Mouse (Mus musculus) urinary bladder, adult 2 months (tissue): ENCODE measurements around the gene Nhlrc2. TPM values are rescaled to one million over a fixed set of nuclear protein-coding genes. Genes with fewer than 3 reads are reported as not detected.
"Not testable (repeated sequence)": the region's sequence is repeated elsewhere in the genome, so short reads cannot be mapped to it uniquely, and the experiment has no call there.

ENCODE experiments used
- DNase-seq: peaks from one replicate; pipeline ENCODE4 v3.0.0; 2022; ENCODE audit warnings: low spot score
- polyA plus RNA-seq: library from polyadenylated mRNA; depleted of rRNA; stranded (reverse); fragments of >200 nt; gene quantifications from 2 replicates; pipeline ENCODE4 v1.2.3, GENCODE M21; 2012; rRNA removed

Gene Nhlrc2
- polyA plus RNA-seq, result 12.1 and 12.7 TPM in 2 replicates

DNA sequence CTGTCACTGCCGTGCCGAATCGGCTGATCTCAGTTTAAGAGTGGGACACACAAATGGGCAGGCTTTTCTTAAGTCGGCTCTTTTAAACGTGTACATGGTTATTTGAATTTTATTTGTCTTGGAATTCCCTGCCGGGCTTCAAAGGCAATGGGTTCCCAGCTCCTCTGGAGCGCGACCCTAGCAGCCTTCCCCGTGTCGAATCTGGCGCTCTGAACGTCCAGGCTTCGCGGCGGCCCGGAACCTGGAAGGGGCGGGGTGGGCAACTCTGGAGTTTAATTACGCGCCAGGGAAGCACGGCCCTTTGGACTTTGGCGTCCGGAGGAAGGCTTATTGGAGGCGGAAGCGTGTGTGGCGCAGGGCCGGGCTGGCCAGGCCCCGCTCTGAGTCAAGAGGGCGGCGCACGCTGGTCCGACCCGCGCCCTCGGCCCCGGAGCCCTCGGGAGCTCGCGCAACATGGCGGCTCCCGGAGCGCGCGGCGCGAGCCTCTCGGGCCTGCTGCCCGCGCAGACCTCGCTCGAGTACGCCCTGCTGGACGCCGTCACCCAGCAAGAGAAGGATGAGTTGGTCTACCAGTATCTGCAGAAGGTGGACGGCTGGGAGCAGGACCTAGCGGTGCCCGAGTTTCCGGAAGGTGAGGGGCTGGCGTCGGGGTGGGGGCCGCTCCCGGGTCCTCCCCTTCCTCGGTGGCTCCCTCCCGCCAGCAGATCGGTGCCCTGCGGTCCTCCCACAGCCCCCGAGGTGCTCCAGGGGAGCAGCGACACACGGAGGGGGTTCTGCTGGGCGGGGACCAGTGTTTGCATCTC is at the start of gene Nhlrc2:
Nhlrc2 (plus strand) TSS at position 32 of the 803 bp plus-strand sequence.
- peak; percentile 83 for DNase-seq

DNA sequence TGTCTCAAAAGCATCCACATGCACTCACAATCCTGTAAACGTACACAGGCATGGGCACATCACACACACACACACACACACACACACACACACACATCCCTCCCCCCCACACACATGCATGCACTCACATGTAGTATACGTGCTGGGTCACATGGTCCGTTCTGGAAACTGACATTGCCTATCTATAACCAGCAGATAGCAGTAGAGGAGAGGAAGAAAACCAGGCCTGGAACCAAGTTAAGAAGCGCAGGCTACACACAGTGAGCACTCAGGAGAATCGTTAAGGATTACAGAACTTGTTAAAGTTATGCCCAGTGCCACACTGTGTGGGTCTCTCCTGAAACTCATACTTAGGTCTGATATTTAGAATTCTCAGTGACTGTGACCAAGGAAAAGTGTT is 45.0 kb upstream of the Nhlrc2 start:
- not testable (repeated sequence) for DNase-seq

DNA sequence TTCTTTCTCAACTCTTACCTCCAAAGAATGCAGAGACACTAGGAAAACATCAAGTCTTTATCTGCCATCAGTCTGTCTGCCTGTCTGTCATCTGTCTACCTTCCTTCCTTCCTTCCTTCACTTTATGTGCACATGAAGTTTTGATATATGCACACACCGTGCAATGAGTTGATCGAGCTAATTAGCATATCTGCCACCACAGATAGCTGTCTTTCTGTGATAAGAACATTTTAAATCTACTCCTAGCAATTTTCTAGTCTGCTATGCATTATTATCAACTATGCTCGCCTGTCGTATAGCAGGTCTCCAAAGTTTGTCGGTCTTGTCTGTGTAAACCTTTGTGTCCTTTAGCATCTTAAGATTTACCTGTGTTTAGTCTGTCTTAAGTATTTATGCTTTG is 44.5 kb upstream of the Nhlrc2 start:
- not testable (repeated sequence) for DNase-seq

DNA sequence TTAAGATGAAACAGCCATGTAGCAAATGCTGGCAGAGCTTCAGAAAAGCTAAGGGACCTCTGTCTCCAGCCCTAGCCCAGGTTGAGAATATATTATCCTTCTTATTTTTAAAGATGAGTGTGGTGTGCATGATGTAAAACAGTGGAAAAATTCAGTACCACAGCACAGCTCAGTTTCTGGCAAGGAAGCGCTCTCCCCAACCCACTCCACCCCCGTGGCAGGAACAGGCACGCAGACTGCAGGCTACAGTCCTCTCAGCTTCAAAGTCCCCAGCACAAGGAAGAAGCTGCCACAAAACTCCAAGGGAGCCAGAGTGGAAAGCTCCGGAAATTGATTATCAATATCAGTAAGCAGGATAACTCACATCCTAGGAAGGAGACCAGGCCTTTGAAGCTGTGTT is 36.9 kb upstream of the Nhlrc2 start:
- not testable (repeated sequence) for DNase-seq

DNA sequence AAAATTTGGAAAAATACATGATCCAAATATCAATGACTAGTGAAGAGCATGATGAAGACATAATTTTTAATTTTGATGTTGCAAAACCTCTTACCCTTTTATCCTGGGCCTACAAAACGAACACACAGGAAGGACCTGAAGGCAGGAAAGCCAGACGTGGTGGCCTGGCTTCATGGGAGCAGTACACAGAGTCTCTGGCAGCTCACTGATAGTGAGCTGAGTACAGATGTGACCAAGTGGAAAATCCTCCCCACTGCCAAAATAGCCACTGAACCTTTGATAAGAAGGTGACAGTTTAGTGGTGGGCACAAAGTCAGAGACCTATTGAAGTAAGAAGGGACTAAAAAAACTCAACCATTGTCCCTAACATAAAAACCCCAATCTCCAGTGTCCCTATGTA is 34.5 kb upstream of the Nhlrc2 start:
- DNase-seq, result not testable (repeated sequence)

DNA sequence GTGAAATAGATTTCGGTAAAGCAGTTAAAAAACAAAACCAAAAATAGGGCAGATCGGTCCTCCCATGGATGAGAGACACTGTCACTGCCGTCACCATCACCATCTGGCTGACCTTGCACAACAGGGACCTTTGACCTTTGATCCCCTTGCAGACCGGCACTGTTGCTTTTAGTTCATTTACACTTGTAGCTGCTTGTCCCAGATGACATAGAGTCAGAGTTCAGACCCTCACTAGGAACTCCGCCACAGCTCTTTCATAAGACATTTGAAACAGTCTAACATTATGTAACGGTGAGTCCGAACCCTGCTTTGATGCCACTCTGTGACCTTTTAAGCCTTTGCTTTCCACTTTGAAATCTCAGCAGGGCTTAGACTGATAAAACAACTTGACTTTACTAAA is 28.7 kb upstream of the Nhlrc2 start:
- DNase-seq, result not testable (repeated sequence)

DNA sequence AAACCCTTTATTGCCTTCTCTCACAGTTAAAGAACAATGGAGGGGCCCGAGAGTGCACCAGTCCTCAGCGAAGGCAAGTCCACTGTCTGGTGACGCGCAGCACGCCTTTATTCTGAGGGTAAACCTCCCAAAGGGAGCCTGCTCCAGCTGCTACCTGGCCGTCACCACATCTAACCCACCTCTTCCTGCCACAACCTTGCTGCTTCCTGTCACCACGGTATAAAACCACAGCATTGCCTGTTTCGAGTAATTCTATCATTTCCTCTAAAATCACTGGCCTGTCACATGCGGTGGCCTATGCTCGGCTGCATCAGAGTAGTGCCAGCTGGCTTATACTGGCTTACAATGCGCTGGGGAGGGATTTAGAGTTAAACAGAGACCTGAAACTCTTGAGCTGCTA is 17.5 kb upstream of the Nhlrc2 start:
- not testable (repeated sequence) for DNase-seq

DNA sequence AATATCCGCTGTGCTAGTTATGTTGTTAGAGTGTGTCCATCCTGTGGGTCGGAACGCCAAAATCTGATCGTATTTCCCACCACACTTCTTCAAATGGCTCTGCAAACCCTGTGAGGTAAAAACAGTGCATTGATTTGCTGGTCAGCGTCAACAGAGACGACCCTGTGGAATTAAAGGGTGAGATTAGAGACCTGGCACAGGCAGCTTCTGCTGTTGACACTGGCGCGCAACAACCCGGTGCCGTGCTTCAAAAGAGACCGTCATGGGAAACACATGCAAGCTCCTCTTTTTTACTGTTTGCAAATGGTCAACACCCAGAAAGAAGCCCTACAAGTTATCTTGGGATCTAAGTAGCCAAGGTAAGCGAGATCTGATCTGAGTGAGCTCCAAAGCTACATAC is 16.8 kb upstream of the Nhlrc2 start:
- no peak for DNase-seq

DNA sequence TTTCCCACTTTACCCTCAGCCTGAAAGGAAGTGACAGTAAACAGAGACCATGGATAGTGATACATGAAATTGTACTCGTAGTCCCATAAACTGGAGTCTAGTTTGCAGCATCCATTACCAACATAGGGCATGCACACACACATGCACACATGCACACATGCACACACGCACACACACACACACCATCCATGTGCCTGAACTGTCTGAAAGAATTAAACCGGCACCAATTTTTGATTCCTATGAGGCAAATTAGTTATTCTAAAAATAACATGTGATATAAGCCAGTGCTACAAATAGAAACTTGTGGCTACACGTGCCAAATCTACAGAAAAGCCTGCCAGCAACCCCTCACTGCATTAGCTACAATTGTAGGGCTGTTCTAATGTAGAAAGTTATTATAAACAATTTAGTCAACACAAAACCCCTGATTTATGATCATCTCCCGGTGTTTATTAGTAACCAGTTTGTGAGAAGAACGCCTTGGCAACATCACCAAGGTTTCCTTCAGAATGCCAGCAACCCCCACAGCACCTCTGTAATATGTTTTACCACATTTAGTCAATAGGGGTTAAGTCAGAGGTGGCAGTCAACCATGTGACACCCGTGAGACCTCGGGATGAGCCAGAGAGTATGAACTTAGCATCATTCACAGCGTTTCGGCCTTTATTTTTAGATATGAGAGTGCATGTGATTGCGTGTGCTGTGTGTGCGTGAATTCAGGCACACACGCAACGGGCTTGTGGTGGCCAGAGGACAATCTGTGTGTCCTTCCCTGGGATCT is 14.6 kb upstream of the Nhlrc2 start:
- DNase-seq, result no peak

DNA sequence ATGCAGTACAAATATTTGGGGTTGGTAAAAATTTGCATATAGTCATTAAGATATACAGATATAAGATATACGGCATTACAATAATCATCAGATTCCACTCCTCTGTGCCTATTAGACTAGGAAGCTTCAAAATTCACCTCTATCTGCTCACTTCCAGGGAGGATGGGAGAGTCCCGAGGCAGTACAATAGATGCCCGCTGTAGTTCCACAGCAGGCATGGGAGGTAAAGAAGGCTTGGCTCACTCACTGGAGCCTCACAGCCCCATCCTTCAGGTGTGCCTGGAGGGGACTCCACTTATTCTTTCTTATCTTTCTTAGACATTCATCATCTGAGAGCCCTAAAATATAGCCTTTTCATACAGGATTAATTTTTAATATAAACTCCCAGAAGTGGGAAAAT is 13.7 kb upstream of the Nhlrc2 start:
- no peak for DNase-seq

DNA sequence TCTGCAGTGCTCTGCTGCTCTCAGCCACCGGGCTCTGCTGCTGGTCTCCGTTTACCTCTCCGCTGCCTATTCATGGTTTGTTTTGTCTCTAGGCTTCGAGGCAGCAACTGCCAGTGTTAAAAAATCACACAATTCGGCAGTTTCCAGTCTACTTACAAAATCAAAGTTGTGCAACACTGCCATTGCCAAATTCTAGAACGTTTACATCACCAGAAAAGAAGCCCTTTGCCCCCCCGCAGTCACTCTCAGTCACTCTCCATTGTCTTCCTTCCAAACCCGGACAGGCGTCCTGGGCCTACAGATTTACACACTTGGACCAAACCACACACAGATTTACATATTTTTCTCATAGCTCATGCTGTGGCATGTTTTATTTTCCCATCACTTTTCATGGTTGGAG is 13.0 kb upstream of the Nhlrc2 start:
- no peak for DNase-seq

DNA sequence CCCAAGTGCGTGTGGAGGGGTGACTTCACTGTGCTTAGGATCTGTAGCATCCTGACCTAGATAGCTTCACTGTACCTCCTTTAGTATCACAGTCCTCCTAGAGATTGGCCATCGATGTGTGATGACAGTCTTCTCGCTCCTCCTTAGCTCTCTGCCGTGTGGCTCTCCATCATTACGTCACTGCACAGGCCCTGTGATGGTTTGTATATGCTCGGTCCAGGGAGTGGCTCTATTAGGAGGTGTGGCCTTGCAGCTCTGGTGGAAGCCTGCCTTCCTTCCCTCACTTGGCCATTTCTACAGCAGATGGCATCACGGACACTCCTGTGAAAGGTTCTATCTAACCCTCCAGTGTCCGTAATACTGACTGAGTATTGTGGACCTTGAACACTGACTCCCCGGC is 12.3 kb upstream of the Nhlrc2 start:
- no peak for DNase-seq

DNA sequence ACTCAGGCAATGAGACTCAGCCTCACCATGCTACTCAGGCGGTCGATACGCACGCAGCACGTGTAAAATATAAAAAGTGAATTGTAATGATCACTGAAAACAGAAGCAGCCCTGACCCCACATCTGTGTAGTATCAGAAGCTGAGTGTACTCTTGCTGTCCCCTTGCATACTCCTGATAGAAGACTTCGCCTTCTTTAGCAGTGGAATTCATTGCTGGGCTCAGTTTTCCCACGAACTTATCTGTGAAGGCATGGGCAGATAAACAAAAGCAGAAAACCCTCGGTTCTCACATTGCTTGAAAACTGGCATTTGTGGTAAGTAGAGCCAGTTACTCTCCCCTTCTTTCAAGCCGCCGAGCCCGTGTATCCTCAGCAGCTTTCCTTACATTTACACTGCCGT is 4.7 kb upstream of the Nhlrc2 start:
- no peak for DNase-seq

DNA sequence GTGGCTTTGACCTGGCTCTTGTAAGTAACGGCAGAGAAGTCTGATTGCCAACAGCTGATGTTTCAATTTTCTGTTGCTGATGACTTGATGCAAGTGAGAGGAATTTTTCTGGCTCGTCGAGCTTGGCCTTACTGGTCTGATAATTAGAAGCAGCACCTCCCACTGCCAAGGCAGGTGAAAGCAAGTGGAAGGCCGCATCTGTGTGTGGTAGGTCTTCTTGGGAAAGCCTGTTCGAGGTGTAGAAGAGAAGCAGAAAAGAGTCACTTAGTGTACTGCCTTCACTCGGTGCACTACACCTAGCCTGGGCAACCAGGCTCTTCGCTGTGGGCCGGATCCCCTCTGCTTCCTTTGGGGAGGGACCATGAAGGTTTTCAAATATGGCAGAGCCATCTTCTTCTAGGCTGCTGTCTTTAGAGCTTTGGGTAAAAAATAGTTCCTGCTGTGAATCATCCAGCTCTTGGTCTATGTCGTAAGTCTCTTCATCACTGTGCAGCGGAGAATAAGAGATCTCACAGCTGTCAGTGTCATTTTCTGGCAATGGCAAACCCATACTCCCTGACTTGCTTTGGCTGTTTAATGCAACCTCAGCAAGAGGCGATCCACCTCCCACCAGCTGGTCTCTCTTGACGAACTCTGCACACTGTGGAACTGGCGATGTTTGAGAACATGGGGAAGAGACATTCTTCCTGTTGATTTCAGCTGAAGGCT is 3.2 kb upstream of the Nhlrc2 start:
- DNase-seq, result no peak

DNA sequence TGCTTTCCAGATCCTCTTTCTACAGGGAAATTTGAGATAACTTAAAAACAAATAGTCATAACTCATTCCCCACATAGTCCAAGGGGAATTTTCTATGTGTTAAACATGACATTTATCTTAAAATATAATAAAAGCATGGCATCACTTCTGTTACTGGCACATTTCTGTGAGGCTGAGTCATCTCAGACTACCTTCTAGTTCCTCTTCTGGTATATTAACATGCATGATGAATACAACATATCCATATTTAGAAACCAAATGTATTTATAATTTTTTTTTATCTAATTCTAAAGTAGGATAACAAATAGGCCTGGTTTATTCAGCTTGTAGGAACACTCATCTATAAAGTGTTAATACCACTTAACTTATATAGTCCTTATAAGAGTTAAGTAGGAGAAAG is 2.0 kb upstream of the Nhlrc2 start:
- no peak for DNase-seq

DNA sequence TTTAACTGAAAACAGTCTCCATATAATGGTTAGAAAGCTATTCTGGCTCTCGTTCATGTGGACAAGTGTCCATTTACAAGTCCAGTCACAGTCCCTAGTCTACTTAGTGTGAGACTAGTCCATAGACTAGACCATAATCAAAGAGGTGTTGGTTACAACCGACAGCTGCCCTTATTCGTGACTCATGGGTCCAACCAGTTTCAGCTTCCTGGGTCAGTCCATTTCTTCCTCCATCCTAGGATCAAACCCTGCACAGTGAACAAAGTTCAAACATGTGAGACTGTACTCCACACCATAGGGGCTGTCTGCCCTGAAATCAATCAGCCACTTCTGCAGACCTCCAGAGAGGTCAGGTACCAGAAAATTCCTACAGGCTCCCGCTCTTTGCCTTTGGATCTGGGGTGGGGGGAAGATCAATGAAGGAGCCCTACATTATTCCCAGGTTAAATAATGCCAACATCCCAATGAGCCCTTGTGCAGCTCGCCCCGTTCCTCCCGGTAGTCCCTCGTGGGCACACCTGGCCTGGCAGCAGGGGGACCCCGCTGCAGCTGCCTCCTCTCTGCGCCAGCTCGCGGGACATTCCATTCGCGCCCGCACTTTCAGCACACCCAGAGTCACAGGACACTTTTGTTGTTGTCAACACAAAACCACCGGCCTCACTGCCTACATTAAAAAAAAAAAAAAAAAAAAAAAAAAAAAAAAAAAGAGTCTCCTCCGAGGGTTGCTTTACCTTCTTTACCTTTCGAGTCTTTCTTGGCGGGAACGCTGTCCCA is 418 bp upstream of the Nhlrc2 start, which contains the start of gene Dclre1a:
Dclre1a (minus strand) TSS at position 767 of the 774 bp plus-strand sequence.
- peak; percentile 53 for DNase-seq

DNA sequence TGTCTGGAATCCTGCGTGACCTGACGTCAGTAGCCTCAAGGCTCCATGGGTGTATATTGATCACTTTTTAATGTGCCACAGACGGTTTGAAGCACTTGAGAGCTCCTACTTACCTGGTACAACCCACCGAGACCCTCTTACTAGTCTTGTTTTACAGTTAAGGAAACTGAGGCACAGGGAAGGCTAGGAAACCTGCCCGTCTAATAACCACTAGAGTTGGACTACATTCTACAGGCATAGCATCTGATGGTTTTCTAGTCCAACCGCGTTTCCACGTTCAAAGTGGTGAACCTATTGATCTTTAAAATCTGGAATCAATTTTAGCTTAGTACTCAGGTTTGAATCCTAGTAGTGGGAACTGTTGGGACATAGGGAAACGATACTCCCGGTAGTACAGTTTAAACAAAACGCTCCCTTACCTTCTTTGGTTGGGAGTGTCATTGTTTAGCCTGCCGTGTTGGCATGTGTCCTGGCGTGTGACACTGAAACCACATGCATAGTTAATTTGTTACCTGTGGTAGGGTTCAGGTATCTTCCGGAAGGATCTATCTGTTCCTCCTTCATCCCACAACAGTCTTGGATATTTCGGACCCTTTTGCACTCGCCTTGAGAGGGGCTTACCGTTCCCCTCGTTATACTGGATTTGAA is 1.1 kb downstream of the Nhlrc2 start:
- DNase-seq, result no peak

DNA sequence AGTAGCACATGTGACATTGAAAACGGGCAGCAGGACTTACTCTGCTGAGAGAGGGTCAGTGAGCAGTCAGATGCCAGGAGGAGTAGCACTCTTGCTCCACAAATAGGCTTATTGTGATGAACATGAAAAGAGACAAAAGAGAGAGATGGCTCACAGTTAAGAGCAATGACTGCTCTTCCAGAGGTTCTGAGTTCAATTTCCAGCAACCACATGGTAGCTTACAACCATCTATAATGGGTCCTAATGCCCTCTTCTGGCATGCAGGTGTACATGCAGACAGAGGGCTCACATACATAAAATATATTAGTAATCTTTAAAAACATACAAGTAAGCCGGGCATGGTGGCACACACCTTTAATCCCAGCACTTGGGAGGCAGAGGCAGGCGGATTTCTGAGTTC is 5.1 kb downstream of the Nhlrc2 start:
- DNase-seq, result no peak

DNA sequence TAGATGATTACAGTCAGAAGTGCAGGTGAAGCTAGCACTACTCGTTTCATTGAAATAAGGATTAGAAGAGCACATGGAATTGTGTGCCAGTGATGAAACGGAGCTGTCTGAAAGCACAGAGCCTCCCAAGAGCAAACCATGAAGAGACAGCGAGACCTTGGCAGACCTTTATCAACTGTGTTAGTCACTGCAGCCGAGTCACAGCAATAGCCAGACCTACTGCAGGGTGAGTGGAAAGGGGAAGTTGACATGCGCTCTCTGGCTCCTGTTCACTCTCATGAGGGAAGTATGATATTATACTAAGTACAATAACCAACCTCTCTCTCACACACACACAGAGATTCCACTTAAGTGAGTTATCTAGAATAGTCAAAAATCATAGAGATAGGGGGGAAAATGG is 7.9 kb downstream of the Nhlrc2 start:
- DNase-seq, result no peak

DNA sequence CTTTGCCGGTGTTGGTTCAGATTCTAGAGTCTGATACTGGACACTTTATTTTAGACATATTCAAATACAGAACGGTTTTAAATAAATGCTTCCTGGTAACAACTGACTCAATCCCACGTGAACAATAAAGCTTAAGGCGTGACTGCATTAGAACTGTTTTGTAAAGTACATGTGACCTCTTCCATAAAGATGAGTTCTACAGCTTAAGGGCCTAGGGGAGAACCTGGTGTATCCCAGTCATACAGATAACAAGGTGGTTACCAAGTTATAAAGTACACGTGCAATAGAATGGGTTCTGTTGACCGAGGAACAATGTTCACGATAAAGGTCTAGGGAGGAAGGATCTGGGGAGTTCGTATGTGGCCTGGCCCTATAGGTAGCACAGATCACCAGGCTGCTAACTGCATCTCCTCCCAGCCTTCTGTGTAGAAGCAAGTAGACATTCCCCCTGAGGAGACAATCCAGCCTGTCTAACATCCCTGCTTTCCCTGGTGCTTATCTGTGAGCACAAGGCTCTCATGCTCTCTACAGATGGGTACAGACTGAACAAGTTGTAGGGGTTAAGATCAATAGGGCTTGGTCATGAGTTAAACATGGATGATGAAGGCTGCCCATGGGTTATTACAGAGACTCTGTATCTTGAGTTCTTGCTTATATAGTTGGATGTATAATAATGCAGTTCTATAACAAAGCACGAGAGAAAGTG is 14.5 kb downstream of the Nhlrc2 start:
- no peak for DNase-seq
